Mouse (Mus musculus) liver, postnatal 0 days (tissue): ENCODE data around the gene Glrx. TPM values are rescaled to one million over a fixed set of nuclear protein-coding genes. Genes with fewer than 3 reads are reported as not detected.

ENCODE experiments used
- ATAC-seq: fragments of 200-750 bp; cut with Nextera tagmentation; 2 replicates; pipeline ENCODE4 v1.8.0; 2017; ENCODE audit warnings: mild to moderate bottlenecking, moderate library complexity
- DNase-seq: peaks from one replicate; pipeline ENCODE4 v3.0.0-alpha.2; 2016
- H3K27ac ChIP-seq: fragments of 300-500 bp; sonication (generic); 2 replicates; pipeline ENCODE4 v1.5.1; 2014; ENCODE audit warnings: antibody characterized with exemption, moderate library complexity, mild to moderate bottlenecking, low read depth
- H3K27me3 ChIP-seq: fragments of 300-500 bp; sonication (generic); 2 replicates; pipeline ENCODE4 v1.6.1; 2014; ENCODE audit warnings: low read length, control low read depth, mixed read lengths; ENCODE audit not compliant: insufficient read depth
- H3K36me3 ChIP-seq: fragments of 300-500 bp; sonication (generic); replicated peaks from 2 replicates; pipeline ENCODE4 v1.6.1; 2014; ENCODE audit warnings: mild to moderate bottlenecking, control low read depth, low read length, moderate library complexity, mixed read lengths; ENCODE audit not compliant: insufficient read depth
- H3K4me1 ChIP-seq: fragments of 300-500 bp; sonication (generic); 2 replicates; pipeline ENCODE4 v1.6.1; 2014; ENCODE audit warnings: antibody characterized with exemption, mild to moderate bottlenecking, control low read depth; ENCODE audit not compliant: insufficient read depth
- H3K4me2 ChIP-seq: fragments of 300-500 bp; sonication (generic); 2 replicates; pipeline ENCODE4 v1.6.1; 2014; ENCODE audit warnings: low read depth, mild to moderate bottlenecking, low read length, moderate library complexity, mixed read lengths
- H3K4me3 ChIP-seq: fragments of 300-500 bp; sonication (generic); 2 replicates; pipeline ENCODE4 v1.5.1; 2014; ENCODE audit warnings: low read depth, low read length
- H3K9ac ChIP-seq: fragments of 300-500 bp; sonication (generic); replicated peaks from 2 replicates; pipeline ENCODE4 v1.6.1; 2014; ENCODE audit warnings: mild to moderate bottlenecking, moderate library complexity
- H3K9me3 ChIP-seq: fragments of 300-500 bp; sonication (generic); 2 replicates; pipeline ENCODE4 v1.6.1; 2016; ENCODE audit warnings: mild to moderate bottlenecking, control low read depth, low read length, mixed read lengths
- CTCF ChIP-seq: sonication (generic); IDR thresholded peaks from 2 replicates; pipeline ENCODE4 v1.5.1; 2016; ENCODE audit warnings: antibody characterized with exemption, low read depth
- EP300 ChIP-seq: IDR thresholded peaks from 2 replicates; pipeline ENCODE4 v1.6.1; 2016; ENCODE audit warnings: antibody characterized with exemption, low read depth, mild to moderate bottlenecking
- WGBS: fragments of 180-500 bp; shearing (Covaris S2); extraction: QIAGEN DNeasy Blood & Tissue Kit; methylation state at CpG from one replicate; pipeline ENCODE4 v1.1.7; 2014; ENCODE audit not compliant: insufficient replicate concordance; 5-methylcytosine and 5-hydroxymethylcytosine counted together
- polyA plus RNA-seq: library from polyadenylated mRNA; unstranded; fragments of >200 nt; fragmentation: Nextera tagmentation; extraction: Ambion mirVana; gene quantifications from 2 replicates; pipeline ENCODE4 v1.2.1, GENCODE M21; 2015

Gene Glrx
- polyA plus RNA-seq = 114 and 116 TPM in 2 replicates

DNA sequence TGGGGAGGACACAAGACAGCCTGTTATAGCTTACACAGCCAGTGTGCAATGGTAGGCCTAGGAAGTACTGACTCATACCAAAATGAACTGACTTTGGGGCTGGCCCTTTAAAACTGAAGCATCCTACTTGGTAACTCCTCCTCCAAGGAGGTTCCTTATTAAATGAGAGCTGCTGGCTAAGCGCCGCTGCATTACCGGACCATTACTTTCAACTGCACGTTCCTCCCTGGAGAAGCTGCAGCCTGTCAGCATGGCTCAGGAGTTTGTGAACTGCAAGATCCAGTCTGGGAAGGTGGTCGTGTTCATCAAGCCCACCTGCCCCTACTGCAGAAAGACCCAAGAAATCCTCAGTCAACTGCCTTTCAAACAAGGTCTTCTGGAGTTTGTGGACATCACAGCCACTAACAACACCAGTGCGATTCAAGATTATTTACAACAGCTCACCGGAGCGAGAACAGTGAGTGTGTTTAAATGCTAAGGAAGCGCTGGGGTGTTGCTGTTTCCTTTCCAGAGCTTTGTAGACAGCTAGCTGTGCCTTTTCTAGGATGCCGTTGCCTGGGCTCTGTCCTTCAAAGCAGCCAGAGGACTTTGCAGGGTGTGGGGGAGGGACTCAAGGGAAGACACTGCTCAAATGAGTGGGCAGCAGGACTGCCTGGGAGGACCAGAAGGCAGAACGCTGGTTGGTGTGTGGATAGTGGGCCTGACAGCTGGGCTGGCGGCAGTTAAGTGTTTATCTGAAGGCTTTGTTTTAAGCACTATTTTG, at the start of gene Glrx:
Gene Glrx (plus strand): TSS at position 150 of the 763 bp plus-strand sequence.
- ATAC-seq (peak; percentile 88), DNase-seq (peak; percentile 75)
- Histone ChIP-seq H3K4me1 (peaks cover 52% of the 10 kb centered on the region), H3K4me2 (peak within 1 kb of the TSS; percentile 73), H3K27me3 (no peaks in the 10 kb centered on the region), H3K4me3 (peak within 1 kb of the TSS; percentile 63), H3K9ac (peak within 1 kb of the TSS; percentile 73), H3K27ac (peak within 1 kb of the TSS; percentile 79), H3K9me3 (no peaks in the 10 kb centered on the region), H3K36me3 (no peaks in the 10 kb centered on the region)
- WGBS = 1% methylated on average over 12 of the region's 12 CpGs
- no peak for TF ChIP-seq CTCF
- TF ChIP-seq EP300 = peak; percentile 24; the same call in 1 of the 2 replicates

DNA sequence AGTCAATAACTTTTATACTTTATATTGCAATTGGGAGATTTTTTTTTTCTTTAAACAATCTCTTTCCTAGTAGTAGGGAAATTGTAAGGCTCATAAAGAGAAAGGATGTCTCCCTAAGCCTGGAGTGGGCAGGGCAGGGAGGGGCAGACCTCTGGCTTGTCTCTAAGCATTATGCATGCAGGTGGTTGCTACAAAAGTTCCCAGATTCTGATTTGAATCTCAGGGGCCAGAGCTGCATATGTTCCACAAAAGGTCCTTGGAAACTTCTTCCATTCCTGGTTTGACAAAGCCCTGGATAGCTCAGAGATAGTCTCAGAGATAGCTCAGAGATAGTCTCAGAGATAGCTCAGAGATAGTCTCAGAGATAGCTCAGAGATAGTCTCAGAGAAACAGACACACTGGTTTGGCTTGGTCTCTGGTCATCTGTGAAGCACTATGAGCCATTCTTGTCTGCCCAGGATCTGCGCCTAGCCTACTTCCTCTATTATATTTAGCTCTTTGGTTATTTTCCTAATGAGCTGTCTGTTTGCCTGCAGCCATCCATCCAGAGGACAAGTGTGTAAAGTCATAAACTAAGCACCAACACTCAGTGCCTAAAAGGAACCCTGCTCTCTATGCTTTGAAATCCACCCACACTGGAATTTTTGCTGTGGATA, 49.0 kb upstream of the Glrx start:
- Histone ChIP-seq H3K27ac (no peak overlapping the region), H3K27me3 (no peaks in the 10 kb centered on the region), H3K4me1 (peaks cover 9% of the 10 kb centered on the region), H3K9me3 (no peaks in the 10 kb centered on the region), H3K9ac (no peak overlapping the region), H3K4me2 (no peak overlapping the region), H3K36me3 (no peaks in the 10 kb centered on the region), H3K4me3 (no peak overlapping the region)
- no peak for ATAC-seq
- 58% methylated on average over 1 of the region's 1 CpGs for WGBS
- TF ChIP-seq CTCF (no peak), EP300 (no peak)
- no peak for DNase-seq

DNA sequence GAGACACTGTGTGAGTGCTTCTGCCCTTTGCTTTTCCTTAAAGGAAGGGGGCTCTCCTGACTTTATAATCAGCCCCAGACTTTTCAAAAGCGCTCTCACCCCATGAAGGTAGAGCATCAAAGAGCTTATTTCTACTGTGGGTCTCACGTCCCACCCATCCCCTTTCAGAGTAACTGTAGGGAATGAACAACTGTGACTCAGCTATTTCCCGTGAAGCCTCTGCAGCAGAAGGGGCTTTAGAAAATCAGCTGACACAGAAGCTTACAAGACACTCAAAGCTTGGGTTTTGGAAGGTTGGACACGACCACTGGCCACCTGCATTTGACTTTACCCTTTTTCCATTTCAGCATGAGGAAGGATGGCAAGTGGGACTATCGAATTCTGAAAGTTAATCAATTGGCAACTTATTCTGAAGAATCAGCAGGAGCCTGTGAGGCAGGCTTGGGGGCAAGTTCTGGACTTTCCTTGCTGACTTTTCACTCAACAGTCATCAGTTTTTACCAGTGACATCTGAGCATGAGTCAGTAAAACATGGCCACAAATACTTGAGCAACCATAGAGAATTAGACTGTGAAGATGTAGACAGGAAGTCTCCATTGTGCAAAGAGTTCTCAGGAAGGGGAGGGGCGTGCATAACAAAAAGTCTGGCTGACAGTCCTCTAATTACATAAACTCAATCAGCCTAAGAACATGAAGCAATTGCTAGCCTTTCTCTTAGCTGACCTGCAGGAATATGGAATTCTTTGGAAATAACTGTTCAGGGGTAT, 45.6 kb upstream of the Glrx start:
- no peaks in the 10 kb centered on the region for H3K36me3 ChIP-seq
- no peak overlapping the region for H3K27ac ChIP-seq
- WGBS = 65% methylated on average over 6 of the region's 6 CpGs
- no peak overlapping the region for H3K9ac ChIP-seq
- no peaks in the 10 kb centered on the region for H3K27me3 ChIP-seq
- ATAC-seq (no peak), DNase-seq (no peak)
- H3K4me1 ChIP-seq = peaks cover 9% of the 10 kb centered on the region
- no peak overlapping the region for H3K4me2 ChIP-seq
- H3K9me3 ChIP-seq = no peaks in the 10 kb centered on the region
- no peak overlapping the region for H3K4me3 ChIP-seq
- TF ChIP-seq CTCF = no peak
- TF ChIP-seq EP300 = no peak

DNA sequence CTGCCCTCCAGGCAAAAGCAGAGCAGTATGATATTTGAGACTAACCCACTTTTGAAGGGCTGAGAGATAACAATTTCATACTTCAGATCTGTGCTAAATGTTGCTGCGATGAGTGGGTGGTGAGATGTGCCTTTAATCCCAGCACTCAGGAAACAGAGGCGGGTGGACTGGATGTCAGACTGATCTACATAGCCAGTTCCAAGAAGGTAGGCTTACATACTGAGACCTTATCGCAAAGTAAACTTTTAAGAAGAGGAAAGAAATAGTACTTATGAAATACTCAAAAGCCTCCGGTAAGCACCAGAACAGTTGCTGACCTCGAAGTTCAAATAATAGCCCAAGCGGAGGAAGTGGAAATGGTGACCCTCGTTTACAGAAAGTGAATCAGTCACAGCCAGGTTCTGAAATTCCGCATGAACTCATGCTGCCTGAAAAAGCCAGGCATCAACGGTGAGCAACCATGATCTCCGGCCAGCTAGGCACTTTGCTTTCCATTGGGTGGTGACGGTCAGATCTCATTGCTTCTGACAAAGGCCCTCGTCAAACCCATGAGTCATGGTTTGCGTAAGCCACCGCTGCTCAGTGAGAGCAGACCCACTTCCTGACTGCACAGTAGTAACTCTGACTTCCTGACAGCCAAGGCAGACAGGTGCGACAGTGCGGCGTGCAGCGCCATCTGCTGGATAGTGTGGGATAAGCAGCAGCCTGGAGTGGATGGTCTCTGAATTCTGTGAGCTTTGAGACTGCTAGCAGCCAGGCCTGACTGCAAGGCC, 42.1 kb upstream of the Glrx start:
- peak overlapping the region; percentile 20; the same call in 1 of the 2 replicates for H3K4me3 ChIP-seq
- ATAC-seq = peak; percentile 91
- H3K4me1 ChIP-seq = peaks cover 9% of the 10 kb centered on the region; the same call in 1 of the 2 replicates
- peak overlapping the region; percentile 90 for H3K27ac ChIP-seq
- TF ChIP-seq CTCF (peak; percentile 100), EP300 (peak; percentile 22; the same call in 1 of the 2 replicates)
- peak overlapping the region; percentile 56 for H3K4me2 ChIP-seq
- no peaks in the 10 kb centered on the region for H3K9me3 ChIP-seq
- H3K36me3 ChIP-seq = no peaks in the 10 kb centered on the region
- DNase-seq = peak; percentile 94
- H3K9ac ChIP-seq = 0 out of 2 replicates have a peak overlapping the region, but pooled peaks have one; percentile 0
- H3K27me3 ChIP-seq = no peaks in the 10 kb centered on the region
- 12% methylated on average over 18 of the region's 18 CpGs for WGBS

DNA sequence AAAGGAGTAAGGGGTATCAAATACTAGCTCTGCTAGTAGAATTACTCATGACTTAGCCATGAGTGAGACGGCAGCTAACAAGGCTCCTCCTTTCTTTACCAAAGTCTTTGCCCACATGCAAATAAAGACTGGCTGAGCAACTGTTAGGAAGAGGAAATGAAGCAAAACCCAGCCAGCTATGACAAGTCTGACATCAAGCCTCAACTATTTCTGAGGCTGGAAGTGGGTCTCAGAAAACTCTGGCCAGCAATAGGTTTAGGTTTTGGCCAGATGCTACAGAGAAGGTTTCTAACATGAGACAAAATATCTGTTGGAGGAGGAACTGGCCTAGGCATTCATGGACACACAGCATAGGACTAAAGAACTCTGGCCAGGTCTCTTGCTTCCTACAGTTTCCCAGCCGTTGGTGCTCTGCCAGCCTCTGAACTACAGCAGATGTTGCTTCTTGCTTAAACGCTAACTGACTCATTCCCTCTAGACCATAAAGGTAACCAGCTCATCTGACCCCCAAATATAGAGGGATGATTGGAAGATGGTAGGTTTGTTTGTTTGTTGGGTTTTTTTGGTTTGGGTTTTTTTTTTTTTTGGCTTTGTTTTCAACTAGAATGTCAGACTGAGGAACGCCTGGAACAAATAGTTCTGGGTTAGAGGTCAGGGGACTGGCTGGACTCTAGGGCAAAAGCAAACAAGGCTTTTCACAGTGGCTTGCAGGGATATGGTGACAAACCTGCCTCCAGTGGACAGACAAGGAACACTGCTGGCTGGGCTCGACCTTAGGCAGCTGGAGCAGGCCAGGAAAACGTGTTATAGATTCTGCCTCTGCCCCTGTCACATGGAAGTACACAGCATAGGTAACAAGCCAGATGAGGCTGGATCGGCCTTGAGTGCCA, 41.0 kb upstream of the Glrx start:
- TF ChIP-seq CTCF = peak; percentile 60
- TF ChIP-seq EP300 = peak; percentile 94
- no peaks in the 10 kb centered on the region for H3K36me3 ChIP-seq
- WGBS = 58% methylated on average over 7 of the region's 7 CpGs
- H3K27me3 ChIP-seq = no peaks in the 10 kb centered on the region
- H3K4me3 ChIP-seq = no peak overlapping the region
- H3K27ac ChIP-seq = peak overlapping the region; percentile 90
- ATAC-seq (peak; percentile 79), DNase-seq (peak; percentile 57)
- no peak overlapping the region for H3K9ac ChIP-seq
- 0 out of 2 replicates have a peak, but pooled peaks cover 6% of the 10 kb centered on the region for H3K4me1 ChIP-seq
- no peaks in the 10 kb centered on the region for H3K9me3 ChIP-seq
- no peak overlapping the region for H3K4me2 ChIP-seq
